Mouse (Mus musculus) frontal cortex, postnatal 25 days (tissue): ENCODE data around the gene Col4a3.

Source experiments
- DNase-seq, 2 experiments: peaks; one replicate each; pipeline ENCODE4 v3.0.0; 2022; ENCODE audit warnings: low spot score in 2 of 2

Col4a3 gene

DNA sequence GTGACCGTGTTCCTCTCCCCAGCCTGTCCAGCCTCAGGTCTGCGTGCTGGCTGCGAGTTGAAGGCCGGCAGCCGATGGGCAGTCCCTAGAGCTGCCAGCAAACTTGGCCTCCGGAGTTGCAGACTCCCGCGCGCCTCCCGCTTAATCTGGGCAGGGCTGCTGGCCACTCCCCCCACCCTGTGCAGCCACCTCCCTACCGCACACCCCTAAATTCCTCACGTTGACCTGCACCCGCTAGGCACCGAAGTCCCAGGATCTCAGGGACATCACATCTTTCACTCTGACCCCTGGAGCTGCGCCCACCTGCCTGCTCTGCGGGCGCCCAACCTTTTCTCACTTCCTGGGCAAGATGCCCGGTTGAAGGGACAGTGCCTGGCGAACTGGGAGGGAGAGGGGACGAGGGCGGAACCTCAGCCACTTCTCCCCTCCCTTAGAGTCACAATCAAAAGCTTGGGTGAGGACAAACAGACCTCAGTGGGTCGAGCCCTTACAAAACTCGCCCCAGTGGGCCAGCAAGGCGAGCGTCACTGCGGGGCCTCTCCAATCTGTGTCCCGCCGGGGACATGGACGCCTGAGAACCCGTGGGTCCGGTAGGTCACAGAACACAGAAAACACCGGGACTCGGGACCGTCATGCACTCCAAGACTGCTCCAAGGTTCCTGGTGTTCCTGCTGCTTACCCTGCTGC lies at the start of gene Col4a3, which contains the start of gene Col4a4:
Gene Col4a3 (plus strand): TSS at position 209 of the 687 bp plus-strand sequence.
Gene Col4a4 (minus strand): TSS at position 137 of the 687 bp plus-strand sequence.
- no peak for DNase-seq

DNA sequence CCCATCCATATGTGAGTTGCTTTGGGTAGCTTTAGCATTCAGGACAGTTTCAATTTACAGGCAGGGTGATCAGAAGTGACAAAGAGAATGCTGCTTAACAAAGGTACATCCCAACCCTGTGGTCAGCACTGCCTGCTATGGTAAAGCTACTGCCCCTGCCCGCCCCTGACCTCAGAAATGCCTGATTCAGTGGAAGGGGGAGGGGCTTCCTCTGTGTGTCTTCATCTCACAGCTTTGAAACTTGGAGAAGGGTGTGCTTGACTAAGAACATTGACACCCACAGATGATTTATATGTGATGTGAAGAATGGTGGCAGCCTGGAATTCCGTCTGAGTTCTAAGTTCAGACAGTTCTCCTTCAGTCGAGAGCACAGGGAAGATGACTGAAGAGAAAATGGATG lies 48.9 kb upstream of the Col4a3 start:
- no peak for DNase-seq

DNA sequence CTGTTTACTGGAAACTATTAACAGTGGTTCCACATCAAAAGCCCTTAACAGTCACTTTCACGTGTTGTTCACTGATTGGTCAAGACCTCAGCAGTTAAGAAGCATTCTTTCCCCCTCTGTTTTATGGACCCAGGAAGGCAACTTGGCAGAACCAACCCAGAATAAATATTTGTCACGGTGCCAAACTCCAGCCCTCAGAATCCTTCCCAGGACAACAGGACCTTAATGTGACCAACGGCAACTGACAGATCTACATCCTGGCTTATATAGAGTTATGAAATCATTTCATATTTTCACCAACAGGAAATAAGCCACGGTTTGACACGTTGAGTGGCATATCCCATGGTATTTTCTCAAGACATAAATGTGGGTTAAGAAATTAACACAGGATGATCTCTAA lies 46.7 kb upstream of the Col4a3 start:
- no peak for DNase-seq

DNA sequence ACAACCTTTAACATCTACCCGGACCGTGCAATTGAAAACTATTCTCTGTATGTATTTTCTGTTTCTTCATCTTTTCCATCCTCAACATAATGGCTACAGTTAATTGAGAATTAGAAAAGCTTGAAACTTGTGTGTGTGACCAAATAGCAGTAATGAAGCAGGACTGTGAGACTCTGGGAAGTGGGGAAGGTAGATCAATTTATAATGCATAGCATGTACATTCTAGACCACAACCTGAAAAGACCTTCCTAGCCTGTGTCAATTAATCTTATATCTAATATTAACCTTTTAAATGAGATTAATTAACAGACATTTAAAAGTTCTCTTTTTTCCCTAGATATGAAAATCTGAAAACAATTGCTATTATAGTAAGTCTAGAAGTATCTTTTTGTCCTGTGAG lies 42.8 kb upstream of the Col4a3 start:
- no peak for DNase-seq

DNA sequence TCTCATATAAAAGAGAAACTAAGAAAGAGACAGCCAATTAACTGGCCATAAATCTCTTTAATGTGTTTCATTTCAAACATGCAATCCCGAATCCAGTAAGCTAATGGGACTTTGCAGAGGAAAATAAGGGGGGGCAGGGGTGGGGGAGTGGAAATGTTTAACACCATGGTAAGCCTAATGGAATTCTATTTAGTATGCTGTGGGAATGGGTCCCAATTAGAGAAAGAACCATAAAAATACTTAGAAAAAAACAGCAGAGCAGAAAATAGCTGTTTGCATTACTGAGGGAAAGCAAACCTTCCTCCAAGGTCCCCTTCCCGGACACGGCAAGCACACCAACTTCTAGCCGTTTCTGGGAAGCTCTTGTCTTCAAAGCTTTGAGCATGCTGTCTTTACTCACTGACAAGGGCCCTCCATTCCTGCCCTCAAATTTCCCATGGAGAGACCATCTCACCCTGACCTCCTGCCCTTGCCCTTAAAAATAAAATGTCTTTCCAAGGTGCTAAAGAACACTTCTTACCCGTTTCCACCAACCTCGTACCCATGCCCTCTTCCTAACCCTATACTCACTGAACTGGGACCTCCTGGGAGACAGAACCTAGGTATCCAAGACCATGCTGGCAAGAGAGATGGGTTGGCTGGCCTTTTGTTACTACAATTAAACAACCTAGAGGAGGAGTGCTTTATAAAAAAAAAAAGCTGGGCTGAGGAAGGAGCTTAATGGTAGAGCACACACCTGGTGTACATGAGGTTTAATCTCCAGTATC lies 42.1 kb upstream of the Col4a3 start:
- no peak for DNase-seq

DNA sequence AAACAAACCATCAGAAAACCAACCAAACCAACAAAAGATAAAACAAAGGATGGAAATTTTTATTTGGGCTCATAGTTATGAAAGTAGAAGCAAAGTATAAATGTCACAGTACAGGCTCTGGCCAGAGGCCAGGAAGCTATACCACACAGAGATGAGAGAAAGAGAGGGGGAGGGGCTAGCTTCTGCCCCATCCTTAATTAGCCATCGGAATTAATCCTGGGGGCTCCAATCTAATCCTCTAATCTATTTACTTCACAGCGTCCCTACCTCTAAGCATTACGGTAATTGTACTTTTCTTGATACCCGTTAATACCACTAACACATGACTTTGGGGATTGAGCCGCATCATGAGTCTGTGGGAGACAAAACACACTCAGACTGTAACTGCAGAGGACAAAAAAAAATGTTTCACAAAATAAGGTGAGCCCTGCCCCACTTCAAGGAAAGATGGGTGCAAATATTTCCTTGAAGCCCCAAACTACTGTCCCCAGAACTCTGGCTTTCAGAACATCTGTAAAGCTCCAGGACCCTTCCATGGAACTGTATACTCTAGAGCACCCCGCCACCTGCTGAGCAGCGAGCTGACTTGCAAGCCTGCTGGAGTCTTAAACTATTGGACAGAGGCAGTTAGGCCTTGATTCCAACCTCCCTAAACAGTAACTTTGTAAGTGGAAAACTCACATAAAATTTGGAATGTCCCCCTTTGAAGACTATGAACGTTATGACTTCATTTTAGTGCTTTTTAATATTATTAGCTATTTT lies 41.3 kb upstream of the Col4a3 start:
- DNase-seq = no peak

DNA sequence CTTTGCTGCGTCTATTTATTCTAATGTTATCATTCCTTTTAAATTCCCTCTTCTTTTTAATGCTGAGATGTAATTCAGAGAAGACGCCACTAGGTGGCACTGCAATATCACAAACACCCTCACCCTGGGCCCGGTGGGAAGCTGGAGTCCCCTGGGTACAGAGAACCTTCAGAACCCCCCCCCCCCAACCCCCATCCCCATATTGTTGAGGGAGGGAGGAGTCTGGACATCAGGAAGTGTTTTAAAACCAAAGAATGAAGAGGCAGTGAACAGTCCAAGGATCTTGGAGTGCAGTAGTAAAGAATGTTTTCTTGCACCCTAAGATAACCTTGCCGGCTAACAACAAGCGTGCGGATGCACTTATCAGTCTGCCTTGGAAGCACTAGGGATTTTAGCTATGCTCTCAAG lies 32.3 kb upstream of the Col4a3 start:
- DNase-seq = no peak

DNA sequence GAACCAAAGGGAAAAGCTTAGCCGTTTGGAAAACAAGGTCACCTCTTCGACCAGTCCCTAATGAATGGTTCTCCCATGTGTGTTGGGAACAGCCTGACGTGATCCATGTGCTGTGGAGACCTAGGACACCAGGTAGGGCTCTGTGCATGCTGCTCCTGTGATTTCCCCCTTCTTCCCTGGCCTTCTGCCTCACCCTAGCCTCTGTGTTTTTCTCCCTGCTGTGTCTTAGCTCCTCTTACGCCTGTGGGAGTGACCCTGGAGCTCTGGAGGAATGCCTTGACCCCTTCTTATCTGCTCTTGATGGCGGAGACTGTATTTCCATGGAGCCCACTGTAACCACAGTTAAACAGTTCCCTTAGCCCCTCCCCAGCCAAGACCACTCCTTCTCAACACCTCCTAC lies 31.8 kb upstream of the Col4a3 start:
- no peak for DNase-seq

DNA sequence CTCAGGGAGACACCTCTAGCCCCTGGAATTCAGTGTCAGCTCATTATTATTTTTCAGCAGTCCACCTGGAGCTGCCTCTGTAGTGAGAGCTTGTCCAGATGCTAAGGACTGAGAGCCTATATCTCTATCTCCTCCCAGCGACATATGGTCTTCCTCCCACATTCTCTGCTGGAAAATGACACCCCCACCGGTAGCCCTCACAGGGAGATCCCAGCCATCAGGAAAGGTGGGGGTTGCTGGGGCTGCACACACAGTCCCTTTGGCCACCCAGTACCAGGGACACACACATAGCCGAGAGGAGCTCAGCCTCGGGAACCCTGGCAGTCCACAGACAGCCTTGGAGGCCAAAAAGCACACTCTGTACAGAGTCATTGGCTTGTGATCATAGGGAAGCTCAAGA lies 26.5 kb upstream of the Col4a3 start:
- no peak for DNase-seq

DNA sequence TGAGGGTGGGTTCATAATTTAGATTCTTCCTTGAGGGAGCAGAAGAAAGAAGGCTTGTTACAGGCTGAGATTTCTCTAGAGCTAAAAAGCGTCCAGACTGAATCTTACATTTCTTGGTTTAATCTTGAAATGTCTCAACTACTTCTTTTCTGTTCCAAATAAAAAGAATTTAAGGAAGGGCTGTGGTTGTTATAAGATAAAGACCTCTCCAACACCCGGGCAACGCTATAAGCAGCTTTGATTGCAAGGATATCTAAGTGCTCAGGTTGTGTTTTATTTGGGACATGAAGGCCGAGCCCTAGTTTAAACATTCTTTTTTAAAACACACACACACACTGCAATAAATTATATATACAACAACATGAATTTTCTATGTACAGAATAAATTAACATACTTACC lies 17.3 kb upstream of the Col4a3 start:
- no peak for DNase-seq

DNA sequence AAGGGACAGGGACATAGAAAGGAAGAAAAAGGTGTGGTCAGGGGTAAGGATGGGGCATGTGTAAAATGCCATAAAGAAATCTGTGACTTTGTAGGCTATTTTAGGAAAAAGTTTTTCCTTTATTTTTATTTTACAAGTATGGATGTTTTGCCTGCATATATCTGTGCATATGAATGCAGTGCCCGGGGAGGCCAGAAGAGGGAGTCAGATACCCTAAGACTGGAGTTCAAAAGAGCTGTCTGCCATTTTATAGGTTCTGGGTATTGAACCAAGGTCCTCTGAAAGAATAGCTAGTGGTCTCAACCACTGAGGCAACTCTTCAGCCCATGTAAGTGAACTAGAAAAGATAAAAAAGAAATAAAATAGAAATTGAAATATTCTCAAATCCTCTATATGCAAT lies 15.0 kb upstream of the Col4a3 start:
- DNase-seq = no peak

DNA sequence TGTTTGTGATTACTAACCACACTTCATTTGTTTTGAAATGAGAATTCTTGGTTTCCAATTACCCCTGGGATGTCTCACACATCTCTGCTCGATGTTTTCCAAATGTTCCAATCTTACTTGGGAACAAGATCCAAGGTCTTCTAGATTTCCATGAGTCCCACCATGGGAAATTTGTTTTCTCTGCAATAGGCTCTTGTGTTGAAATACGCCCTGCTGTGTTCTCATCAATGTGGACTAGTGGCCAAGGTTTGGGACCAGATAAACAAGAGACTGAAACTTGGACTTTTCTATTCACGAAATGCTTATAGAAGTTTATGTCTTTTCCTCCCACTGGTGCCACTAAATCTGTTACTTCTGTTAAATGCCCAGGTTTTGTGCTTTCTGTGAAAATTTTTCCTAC lies 11.0 kb upstream of the Col4a3 start:
- no peak for DNase-seq

DNA sequence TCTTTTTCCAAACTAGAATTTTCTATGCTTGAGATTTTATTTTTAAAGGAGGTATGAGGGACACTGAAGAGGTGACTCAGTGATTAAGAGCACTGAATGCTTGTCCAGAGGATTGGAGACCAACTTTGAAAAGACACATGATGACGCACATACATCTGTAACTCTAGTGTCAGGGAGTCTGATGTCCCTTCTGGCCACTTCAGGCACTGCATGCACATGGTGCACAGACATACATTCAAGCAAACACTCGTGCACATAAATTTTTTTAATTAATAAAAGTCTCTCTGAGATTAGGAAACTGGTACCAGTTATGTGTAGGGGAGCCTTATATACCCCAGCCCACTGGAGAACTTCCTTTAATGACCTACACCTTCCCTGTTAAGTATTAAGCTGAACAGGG lies 10.5 kb upstream of the Col4a3 start:
- DNase-seq = no peak

DNA sequence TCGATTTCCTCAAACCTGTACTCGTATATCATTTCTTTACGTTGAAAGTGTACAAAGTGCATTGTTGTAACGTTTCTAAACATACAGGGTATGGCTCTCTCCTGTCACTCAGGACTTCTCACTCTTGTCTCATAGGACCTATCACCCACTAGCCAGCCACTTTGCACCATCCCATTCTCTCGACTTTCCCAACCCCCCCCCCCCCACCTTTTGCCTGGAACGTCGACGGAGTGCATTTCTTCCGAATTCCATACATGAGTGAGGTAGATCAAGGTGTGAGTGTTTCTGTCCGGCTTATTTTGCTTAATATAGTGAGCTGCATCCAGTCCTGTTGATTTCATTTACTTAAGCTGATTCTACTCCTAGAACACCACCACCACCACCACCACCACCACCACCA lies 9.4 kb upstream of the Col4a3 start:
- DNase-seq = no peak

DNA sequence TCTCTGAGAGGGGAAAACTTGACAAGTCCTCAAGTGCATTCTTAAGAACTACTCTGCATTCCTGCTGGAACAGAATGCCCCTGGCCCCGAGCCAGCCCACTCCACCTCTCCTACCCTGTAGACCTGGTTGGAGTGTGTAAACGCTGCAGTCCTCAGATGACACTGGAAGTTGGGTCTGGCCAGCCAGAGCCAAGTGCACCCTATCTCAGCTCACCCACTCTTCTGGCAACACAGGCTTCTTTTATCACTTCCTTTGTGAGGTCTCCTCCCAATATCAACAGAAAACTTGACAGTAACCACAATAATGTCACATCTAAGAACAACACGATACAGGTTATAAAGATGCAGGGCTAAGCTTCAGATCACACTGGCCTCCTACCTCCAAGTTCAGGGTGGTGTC lies 8.8 kb upstream of the Col4a3 start:
- no peak for DNase-seq

DNA sequence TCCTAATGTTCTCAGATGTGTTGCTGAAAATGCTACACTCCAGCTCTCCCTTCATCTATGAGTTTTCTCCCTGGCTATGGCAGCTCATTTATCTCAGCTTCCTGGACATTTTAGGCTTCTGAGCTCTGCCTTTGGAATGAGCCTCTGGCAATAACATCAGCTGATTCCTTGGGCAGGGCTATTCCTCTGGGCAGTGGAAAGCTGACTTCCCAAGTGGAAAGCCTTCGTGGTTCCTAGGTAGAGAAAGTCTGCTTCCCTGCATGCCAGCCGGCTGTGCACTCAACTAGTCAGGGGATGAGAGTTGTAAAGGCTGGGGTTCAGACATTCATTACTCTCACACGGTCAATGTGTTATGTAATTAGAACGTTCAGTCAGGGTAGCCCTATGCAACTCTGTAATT lies 8.4 kb upstream of the Col4a3 start:
- no peak for DNase-seq

DNA sequence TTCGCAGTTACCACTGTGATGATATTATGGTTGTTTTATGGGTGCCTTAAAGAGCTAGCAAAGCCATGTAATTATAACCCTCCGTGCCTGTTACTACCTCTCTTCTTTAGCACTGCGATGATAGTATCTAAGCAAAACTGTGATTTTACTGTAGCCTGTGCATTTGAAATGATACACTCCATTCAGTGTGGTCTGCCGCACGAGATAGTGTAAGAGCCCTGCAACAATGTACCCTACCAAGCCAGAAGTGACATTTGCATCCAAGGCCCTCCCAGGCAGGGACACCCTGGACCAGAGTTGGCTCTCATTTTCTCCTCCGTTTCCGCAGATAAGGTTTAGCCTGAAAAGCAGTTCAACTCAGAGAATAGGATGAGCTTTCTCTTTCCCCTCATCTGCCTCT lies 740 bp upstream of the Col4a3 start:
- no peak for DNase-seq

DNA sequence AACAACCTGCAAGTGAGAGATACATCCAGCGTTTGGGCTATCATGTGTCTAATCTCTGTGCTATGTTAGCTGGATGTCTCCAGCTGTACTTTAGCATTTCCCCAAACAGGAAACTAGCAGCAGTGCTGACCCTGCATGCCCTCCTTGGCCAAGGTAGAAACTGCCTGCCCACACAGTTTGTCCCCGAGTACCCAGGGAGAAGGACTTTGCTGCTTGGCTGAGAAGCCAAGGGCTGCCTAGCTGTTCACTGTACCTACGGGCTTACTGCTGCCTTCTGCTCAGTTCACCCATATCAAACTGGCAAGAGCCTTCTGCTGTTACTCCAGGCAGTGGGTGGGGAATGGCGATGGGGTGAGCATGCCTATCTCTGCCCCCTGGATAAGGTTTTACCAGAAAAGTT lies 3.5 kb downstream of the Col4a3 start:
- DNase-seq = no peak

DNA sequence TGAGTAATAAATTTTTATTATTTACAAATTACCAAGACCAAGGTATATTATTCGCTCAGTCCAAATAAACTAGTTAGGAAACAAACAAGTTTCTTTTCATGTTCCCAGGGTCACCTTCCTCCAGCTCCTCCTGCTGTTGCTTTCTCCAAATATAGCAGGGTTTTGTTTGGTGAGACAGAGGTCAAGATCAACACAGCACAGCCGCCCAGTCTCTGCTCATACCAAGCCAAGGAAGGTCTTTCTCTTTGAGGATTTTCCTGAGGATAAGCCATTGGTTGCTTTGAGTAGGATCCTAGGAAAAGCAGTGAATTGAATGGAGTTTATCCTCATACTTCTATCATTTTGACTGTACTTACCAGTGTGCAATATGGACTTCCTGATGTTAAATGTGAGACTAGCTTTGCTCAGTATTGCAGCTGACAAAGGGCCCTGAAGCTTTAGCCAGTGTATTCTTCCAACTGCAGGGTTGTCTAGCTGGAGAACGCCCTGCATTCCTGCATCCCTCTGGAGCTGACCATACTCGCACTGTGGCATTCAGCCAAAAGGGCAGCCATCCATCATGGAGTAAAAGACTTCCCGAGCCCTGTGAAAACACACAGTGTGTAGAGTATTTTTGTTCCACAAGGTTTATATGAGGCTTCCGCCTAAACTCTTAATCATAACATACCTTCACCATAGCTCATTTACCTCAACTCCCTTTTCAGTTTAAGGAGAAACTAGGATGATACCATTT lies 10.3 kb downstream of the Col4a3 start:
- DNase-seq = no peak

DNA sequence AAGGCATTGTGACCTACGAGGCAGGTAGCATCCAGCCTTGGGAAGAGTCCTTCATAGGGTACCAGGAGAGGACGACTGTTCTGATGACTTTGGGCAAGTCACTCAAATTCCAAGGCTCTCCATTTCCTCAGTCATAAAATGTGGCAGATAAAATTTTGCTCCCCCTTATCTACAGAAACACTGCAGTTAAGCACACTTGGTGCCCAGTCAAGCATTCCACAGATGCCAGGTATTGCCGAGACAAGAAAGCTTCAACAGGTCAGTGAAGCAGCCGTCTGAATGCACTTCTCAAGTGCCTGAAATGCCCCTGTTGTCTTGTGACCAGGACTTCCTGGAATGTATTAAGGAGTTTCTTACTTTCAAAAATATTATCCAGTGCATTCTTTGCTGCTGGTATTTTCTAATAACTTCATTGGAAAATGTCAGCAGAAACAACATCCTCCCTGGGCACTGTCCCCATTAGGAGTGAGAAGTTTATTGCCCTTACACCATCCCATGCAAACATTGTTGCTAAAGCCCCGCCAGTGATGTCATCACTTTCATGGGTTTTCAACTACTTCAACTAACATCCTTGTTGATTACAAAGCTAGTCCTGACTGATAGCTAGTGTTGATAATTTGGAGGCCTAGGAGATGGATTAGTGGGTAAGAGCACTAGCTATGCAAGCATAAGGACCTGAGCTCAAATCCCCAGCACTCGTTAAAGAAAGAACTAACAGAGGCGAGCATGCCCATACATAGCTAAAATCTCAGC lies 16.7 kb downstream of the Col4a3 start:
- DNase-seq = no peak

DNA sequence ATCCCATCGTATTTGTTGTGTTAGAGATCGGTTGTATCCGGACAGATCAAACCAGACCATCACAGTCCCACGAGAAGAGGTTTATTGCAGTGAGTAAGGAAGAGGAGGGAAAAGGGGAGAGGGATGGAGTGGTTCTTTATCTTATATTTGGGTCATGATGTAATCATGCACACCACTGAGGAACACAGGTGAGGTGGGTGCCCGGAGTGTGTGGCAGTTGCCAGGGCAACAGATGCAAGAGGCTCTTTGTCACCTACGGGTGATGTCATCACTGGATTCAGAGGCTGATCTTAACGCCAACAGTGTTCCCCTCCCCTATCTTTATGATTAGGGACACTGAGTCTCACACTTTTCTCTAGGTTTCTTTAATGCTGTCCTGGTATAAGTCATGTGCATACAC lies 18.6 kb downstream of the Col4a3 start:
- DNase-seq = no peak
